Mouse (Mus musculus) myocyte (in vitro differentiated cells): ENCODE results near the gene Zmym6. TPM values are rescaled to one million over a fixed set of nuclear protein-coding genes. Genes with fewer than 3 reads are reported as not detected.

Experiments used
- H3K27me3 ChIP-seq: one replicate; pipeline ENCODE4 v1.6.1; 2011; ENCODE audit not compliant: control insufficient read depth, insufficient read depth, insufficient read length
- H3K36me3 ChIP-seq: one replicate; pipeline ENCODE4 v1.6.1; 2011; ENCODE audit not compliant: control insufficient read depth, insufficient read depth
- H3K4me2 ChIP-seq: one replicate; pipeline ENCODE4 v1.6.1; 2011; ENCODE audit warnings: low read depth, control low read depth
- H3K4me3 ChIP-seq: one replicate; pipeline ENCODE4 v1.5.1; 2011; ENCODE audit warnings: mild to moderate bottlenecking, control low read depth, moderate library complexity
- H3K79me2 ChIP-seq: one replicate; pipeline ENCODE4 v1.6.1; 2011; ENCODE audit not compliant: control insufficient read depth, insufficient read depth
- H3ac ChIP-seq: one replicate; pipeline ENCODE4 v1.6.1; 2011; ENCODE audit not compliant: control insufficient read depth, insufficient read length
- CEBPB ChIP-seq: IDR thresholded peaks from 2 replicates; pipeline ENCODE4 v1.6.1; 2011; ENCODE audit warnings: mild to moderate bottlenecking, moderate library complexity; ENCODE audit not compliant: poor library complexity, insufficient read depth, severe bottlenecking
- E2F4 ChIP-seq: IDR thresholded peaks from one replicate; pipeline ENCODE4 v1.6.1; 2011; ENCODE audit warnings: mild to moderate bottlenecking, control low read depth, moderate library complexity; ENCODE audit not compliant: insufficient read depth
- MAX ChIP-seq: IDR thresholded peaks from one replicate; pipeline ENCODE4 v1.6.1; 2011; ENCODE audit warnings: low read depth, mild to moderate bottlenecking, control low read depth
- MYOD1 ChIP-seq, 3 experiments: IDR thresholded peaks; one replicate each; pipeline ENCODE4 v1.6.1; 2011; ENCODE audit warnings: control low read depth in 2 of 3, low read depth in 2 of 3, mild to moderate bottlenecking in 2 of 3, moderate library complexity in 1 of 3; ENCODE audit not compliant: insufficient read length in 2 of 3, control insufficient read depth in 1 of 3
- MYOG ChIP-seq, 3 experiments: IDR thresholded peaks; one replicate each; pipeline ENCODE4 v1.6.1; 2011; ENCODE audit warnings: control low read depth in 2 of 3, low read depth in 2 of 3, mild to moderate bottlenecking in 2 of 3; ENCODE audit not compliant: insufficient read length in 2 of 3, control insufficient read depth in 1 of 3, insufficient read depth in 1 of 3
- POLR2A ChIP-seq: IDR thresholded peaks from one replicate; pipeline ENCODE4 v1.6.1; 2011; ENCODE audit warnings: low read depth, mild to moderate bottlenecking, control low read depth, moderate library complexity; ENCODE audit not compliant: insufficient read length
- POLR2AphosphoS2 ChIP-seq: IDR thresholded peaks from one replicate; pipeline ENCODE4 v1.6.1; 2011; ENCODE audit warnings: low read depth, control low read depth; ENCODE audit not compliant: insufficient read length
- REST ChIP-seq: IDR thresholded peaks from one replicate; pipeline ENCODE4 v1.6.1; 2011; ENCODE audit warnings: mild to moderate bottlenecking, control low read depth, moderate library complexity; ENCODE audit not compliant: insufficient read depth, insufficient read length
- SRF ChIP-seq: IDR thresholded peaks from one replicate; pipeline ENCODE4 v1.6.1; 2011; ENCODE audit warnings: low read depth; ENCODE audit not compliant: control insufficient read depth, insufficient read length
- TCF12 ChIP-seq: IDR thresholded peaks from one replicate; pipeline ENCODE4 v1.6.1; 2011; ENCODE audit warnings: mild to moderate bottlenecking, control low read depth; ENCODE audit not compliant: poor library complexity, insufficient read depth, severe bottlenecking
- TCF3 ChIP-seq: IDR thresholded peaks from one replicate; pipeline ENCODE4 v1.6.1; 2011; ENCODE audit warnings: low read depth, control low read depth; ENCODE audit not compliant: insufficient read length
- USF1 ChIP-seq: IDR thresholded peaks from one replicate; pipeline ENCODE4 v1.6.1; 2011; ENCODE audit warnings: low read depth, mild to moderate bottlenecking, control low read depth, moderate library complexity
- polyA plus RNA-seq: library from polyadenylated mRNA; unstranded; fragments of >200 nt; fragmentation: generic; extraction: Trizol; gene quantifications from one replicate; pipeline ENCODE4 v1.2.1, GENCODE M21; 2012; ENCODE audit warnings: missing spikeins

Zmym6 gene
- polyA plus RNA-seq, 1 experiment, result not detected

DNA sequence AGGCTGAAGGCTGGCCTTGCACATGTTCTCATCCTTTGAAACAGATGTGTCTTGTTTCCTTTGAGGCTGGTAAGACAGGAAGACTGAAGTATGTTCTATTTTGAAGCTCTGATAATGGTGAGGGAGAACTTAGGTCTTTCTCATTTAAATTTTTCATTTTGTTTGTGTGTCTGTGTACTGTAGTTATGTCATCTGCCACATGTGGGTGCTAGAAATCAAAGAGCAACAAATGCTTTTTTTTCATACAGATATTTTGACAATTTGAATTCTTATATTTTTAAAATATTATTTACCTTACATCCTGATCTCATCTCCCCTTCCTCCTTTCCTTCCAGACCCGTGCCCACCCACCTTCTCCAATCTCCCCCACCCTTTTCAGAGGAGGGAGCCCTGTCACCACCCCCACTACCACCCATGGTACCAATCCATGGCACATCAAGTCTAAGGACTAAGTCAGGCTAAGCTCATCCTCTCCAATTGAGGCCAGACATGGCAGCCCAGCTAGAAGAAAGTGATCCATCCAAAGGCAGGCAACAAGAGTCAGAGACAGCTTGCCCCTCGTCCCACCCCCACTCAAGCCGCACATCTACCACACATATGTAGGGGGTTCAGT lies 37.2 kb upstream of the Zmym6 start:
- no peak for TF ChIP-seq TCF3
- no peak for TF ChIP-seq USF1
- TF ChIP-seq POLR2AphosphoS2, result peak; percentile 80
- no peak for TF ChIP-seq REST
- peak; percentile 41 for TF ChIP-seq POLR2A
- Histone ChIP-seq H3K36me3 (peaks cover 47% of the 10 kb centered on the region), H3K27me3 (no peaks in the 10 kb centered on the region), H3K79me2 (no peaks in the 10 kb centered on the region), H3ac (no peak overlapping the region), H3K4me3 (no peak overlapping the region), H3K4me2 (no peak overlapping the region)

DNA sequence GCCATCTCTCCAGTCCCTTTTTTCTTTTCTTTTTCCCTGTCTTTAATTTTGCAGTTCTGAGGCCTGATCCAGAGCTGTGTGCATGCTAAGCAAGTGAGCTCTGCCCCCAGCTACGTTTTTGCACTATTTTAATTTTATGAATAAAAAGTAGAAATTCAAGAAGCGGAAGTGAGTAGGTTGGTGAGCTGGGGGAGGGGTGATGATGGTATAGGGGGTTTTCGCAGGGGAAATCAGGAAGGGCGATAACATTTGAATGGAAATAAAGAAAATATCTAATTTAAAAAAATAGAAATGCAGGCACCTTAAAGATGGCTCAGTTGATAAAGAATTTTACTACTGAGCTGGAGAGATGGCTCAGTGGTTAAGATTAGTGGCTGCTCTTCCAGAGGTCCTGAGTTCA lies 33.6 kb upstream of the Zmym6 start:
- TF ChIP-seq MYOD1 (IDR thresholded peaks at IDR 0.05; ENCODE audit: control insufficient read depth in 1 of 3, insufficient read length in 2 of 3, low read depth in 2 of 3) (no peak), REST (no peak), TCF12 (no peak), POLR2A (no peak), MYOG (IDR thresholded peaks at IDR 0.05; ENCODE audit: control insufficient read depth in 1 of 3, insufficient read depth in 1 of 3, insufficient read length in 2 of 3, low read depth in 2 of 3) (no peak), TCF3 (no peak), MAX (no peak), USF1 (no peak), CEBPB (no peak), POLR2AphosphoS2 (no peak), SRF (no peak), E2F4 (no peak)
- Histone ChIP-seq H3K27me3 (no peaks in the 10 kb centered on the region), H3K4me3 (no peak overlapping the region), H3K36me3 (peaks cover 27% of the 10 kb centered on the region), H3K79me2 (no peaks in the 10 kb centered on the region), H3ac (no peak overlapping the region), H3K4me2 (no peak overlapping the region)

DNA sequence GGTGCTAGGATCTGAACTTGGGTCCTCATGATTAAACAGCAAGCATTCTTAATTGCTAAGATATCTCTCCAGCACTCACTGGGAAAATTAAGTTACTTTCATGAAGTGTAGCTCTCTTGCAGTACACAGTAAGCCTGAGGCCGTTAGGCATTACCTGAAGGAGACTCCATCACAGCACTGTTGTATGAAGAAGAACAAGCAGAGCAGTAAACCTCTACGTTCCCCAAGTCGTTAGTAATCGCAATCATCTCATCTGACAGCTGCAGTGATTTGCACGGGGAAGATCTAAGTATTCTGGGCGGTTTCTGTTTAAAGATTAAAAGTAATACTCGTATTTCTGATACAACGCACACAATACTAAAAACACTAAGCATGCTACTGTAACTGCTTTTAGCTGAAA lies 26.1 kb upstream of the Zmym6 start:
- H3K4me2 ChIP-seq, result no peak overlapping the region
- H3K79me2 ChIP-seq, result no peaks in the 10 kb centered on the region
- no peak overlapping the region for H3K4me3 ChIP-seq
- H3K27me3 ChIP-seq, result no peaks in the 10 kb centered on the region
- no peak for TF ChIP-seq TCF12
- TF ChIP-seq REST, result no peak
- TF ChIP-seq E2F4, result no peak
- TF ChIP-seq MAX, result no peak
- no peak for TF ChIP-seq USF1
- TF ChIP-seq POLR2AphosphoS2, result no peak
- TF ChIP-seq MYOG (IDR thresholded peaks at IDR 0.05; ENCODE audit: control insufficient read depth in 1 of 3, insufficient read depth in 1 of 3, insufficient read length in 2 of 3, low read depth in 2 of 3), result no peak
- no peak for TF ChIP-seq SRF
- no peak for TF ChIP-seq CEBPB
- no peak for TF ChIP-seq POLR2A
- no peak for TF ChIP-seq TCF3
- TF ChIP-seq MYOD1 (IDR thresholded peaks at IDR 0.05; ENCODE audit: control insufficient read depth in 1 of 3, insufficient read length in 2 of 3, low read depth in 2 of 3), result no peak
- H3ac ChIP-seq, result no peak overlapping the region
- peaks cover 25% of the 10 kb centered on the region for H3K36me3 ChIP-seq

DNA sequence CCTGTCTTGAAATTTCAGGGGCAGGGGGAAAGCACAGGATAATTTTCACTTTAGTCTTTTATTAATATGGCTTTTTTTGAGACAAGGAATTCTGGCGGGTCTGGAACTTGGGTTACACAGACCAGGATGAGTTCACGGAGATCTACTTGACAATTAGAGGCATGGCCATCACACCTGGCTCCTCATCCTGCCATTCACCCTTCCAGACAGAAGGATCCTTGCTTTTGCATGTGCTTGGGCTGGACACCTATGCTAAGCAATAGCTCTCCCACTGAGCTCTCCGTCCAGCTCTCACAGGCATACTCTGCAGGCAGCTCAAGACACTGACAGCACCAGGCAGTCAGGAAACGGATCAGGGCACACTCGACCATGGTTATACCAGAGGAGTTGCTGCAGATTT lies 24.1 kb upstream of the Zmym6 start:
- H3ac ChIP-seq, result no peak overlapping the region
- no peaks in the 10 kb centered on the region for H3K27me3 ChIP-seq
- H3K36me3 ChIP-seq, result peaks cover 20% of the 10 kb centered on the region
- no peak overlapping the region for H3K4me3 ChIP-seq
- no peak overlapping the region for H3K4me2 ChIP-seq
- no peaks in the 10 kb centered on the region for H3K79me2 ChIP-seq
- TF ChIP-seq USF1 (no peak), E2F4 (no peak), MAX (no peak), REST (no peak), SRF (no peak), MYOG (IDR thresholded peaks at IDR 0.05; ENCODE audit: control insufficient read depth in 1 of 3, insufficient read depth in 1 of 3, insufficient read length in 2 of 3, low read depth in 2 of 3) (no peak), POLR2AphosphoS2 (no peak), CEBPB (no peak), MYOD1 (IDR thresholded peaks at IDR 0.05; ENCODE audit: control insufficient read depth in 1 of 3, insufficient read length in 2 of 3, low read depth in 2 of 3) (no peak), TCF12 (no peak), POLR2A (no peak), TCF3 (no peak)
